Mouse (Mus musculus): ENCODE measurements around the gene Mrpl14. TPM values are rescaled to one million over a fixed set of nuclear protein-coding genes. Genes with fewer than 3 reads are reported as not detected.
A peak's percentile ranks its signal among the peaks of the same experiment; 100 is the strongest.

The Mrpl14 gene
- polyA plus RNA-seq, 1 experiment from 2014 or later: 154 TPM

DNA sequence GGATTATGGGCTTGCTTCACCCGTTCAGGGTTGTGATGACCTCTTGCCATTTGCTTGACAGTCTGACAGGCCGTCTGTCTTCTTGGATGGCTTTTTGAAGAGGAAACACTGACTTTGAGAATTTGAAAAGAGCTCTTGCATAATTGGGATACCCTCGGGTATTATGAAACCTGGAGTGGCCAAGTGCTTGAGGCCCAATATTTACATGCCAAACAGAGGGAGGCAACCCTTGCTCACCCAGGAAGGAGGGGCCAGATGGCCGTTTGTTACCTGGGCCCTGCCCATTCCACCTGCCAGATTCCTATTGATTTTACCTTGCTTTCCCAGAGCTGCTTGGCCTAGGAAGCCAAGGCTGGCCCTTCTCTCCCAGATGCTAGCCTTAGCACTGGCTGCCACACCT is 16.1 kb downstream of the Mrpl14 start:
- DNase-seq (ENCODE audit: low spot score) (no peak), ATAC-seq (ENCODE audit: insufficient number of reproducible peaks, low FRiP score, low TSS enrichment, low read depth) (no peak)
- H3K27me3 ChIP-seq (ENCODE audit: control insufficient read depth, insufficient read depth, low read length): no peaks in the 10 kb centered on the region
- H3K36me3 ChIP-seq (ENCODE audit: control insufficient read depth, insufficient read depth, low read length): no peaks in the 10 kb centered on the region
- no peaks in the 10 kb centered on the region for H3K4me1 ChIP-seq (ENCODE audit: control insufficient read depth, insufficient read depth, low read length)
- no peak overlapping the region for H3K4me2 ChIP-seq (ENCODE audit: low read depth, severe bottlenecking)
- no peaks in the 10 kb centered on the region for H3K9me3 ChIP-seq (ENCODE audit: control insufficient read depth, low read length)
- 49% methylated on average over 4 of the region's 4 CpGs for WGBS
- H3K9ac ChIP-seq (ENCODE audit: low read length): no peak overlapping the region
- H3K27ac ChIP-seq (replicated peaks; ENCODE audit: low read depth, low read length): no peak overlapping the region
- H3K4me3 ChIP-seq (ENCODE audit: low read depth, low read length): no peak overlapping the region

DNA sequence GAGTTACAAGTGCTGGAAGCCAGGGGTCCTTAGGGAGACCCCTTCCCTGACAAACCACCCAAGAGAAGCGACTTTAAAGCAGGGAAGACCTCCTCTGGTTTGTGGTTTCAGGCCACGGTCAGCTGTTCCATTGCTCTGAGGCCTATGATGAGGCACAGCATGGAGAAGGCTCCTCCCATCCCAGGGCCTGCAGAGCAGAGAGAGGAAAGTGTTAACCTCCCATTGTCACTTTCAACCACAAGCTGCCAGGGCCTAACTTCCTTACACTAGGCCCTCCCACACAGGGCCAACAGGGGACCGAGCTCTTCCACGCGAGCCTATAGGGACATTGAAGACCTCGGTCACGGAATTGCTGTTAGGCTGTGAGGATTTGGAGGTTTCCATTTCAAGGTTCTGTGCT is 17.1 kb downstream of the Mrpl14 start:
- Histone ChIP-seq H3K9ac (ENCODE audit: low read length) (no peak overlapping the region), H3K36me3 (ENCODE audit: control insufficient read depth, insufficient read depth, low read length) (no peaks in the 10 kb centered on the region), H3K4me1 (ENCODE audit: control insufficient read depth, insufficient read depth, low read length) (no peaks in the 10 kb centered on the region), H3K9me3 (ENCODE audit: control insufficient read depth, low read length) (no peaks in the 10 kb centered on the region), H3K27ac (replicated peaks; ENCODE audit: low read depth, low read length) (no peak overlapping the region), H3K4me2 (ENCODE audit: low read depth, severe bottlenecking) (no peak overlapping the region), H3K27me3 (ENCODE audit: control insufficient read depth, insufficient read depth, low read length) (no peaks in the 10 kb centered on the region), H3K4me3 (ENCODE audit: low read depth, low read length) (no peak overlapping the region)
- DNase-seq (ENCODE audit: low spot score) (no peak), ATAC-seq (ENCODE audit: insufficient number of reproducible peaks, low FRiP score, low TSS enrichment, low read depth) (no peak)
- WGBS: 56% methylated on average over 7 of the region's 7 CpGs

DNA sequence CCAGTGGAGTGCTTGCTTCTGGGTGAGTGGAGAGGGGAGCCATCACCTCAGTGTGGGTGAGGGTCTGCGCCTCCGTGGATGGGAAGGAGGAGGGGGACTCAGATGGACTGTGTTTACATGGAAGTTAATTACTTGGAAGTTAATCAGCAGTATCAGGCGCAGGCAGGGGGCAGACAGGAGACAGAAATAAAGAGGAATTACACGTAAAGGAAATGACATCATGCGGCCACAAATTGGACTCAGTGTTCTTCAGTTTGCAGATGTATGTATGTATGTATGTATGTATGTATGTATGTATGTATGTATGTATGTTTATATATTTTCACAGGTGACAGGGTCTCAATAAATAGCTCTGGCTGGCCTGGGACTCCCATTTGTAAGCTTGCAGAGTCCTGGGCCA is 20.7 kb downstream of the Mrpl14 start:
- 0 out of 2 replicates have a peak, but pooled peaks cover 3% of the 10 kb centered on the region for H3K4me1 ChIP-seq (ENCODE audit: control insufficient read depth, insufficient read depth, low read length)
- H3K4me3 ChIP-seq (ENCODE audit: low read depth, low read length): no peak overlapping the region
- no peak for DNase-seq (ENCODE audit: low spot score)
- no peak overlapping the region for H3K27ac ChIP-seq (replicated peaks; ENCODE audit: low read depth, low read length)
- no peaks in the 10 kb centered on the region for H3K27me3 ChIP-seq (ENCODE audit: control insufficient read depth, insufficient read depth, low read length)
- no peak overlapping the region for H3K4me2 ChIP-seq (ENCODE audit: low read depth, severe bottlenecking)
- ATAC-seq (ENCODE audit: insufficient number of reproducible peaks, low FRiP score, low TSS enrichment, low read depth): no peak
- H3K36me3 ChIP-seq (ENCODE audit: control insufficient read depth, insufficient read depth, low read length): no peaks in the 10 kb centered on the region
- no peak overlapping the region for H3K9ac ChIP-seq (ENCODE audit: low read length)
- WGBS: 69% methylated on average over 5 of the region's 5 CpGs
- no peaks in the 10 kb centered on the region for H3K9me3 ChIP-seq (ENCODE audit: control insufficient read depth, low read length)

DNA sequence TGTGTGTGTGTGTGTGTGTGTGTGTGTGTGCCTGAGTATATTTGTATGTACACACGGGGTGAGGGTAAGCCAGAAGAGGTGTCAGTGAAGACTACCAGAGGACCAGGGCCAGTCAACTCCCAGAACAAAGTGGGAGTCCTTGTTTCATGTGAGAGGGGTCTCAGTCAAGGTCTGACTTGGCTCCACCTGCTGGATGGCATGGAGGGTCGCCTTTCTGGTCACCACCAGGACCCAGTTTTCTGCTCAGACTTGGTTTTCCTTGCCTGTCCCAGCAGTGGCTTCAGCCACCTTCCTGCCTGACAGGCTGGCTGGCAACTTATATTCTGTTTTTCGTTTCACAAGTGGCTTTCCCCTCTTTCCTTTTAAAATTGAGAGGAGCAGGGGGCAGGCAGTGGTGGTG is 21.3 kb downstream of the Mrpl14 start:
- WGBS: 28% methylated on average over 3 of the region's 3 CpGs
- Histone ChIP-seq H3K9me3 (ENCODE audit: control insufficient read depth, low read length) (no peaks in the 10 kb centered on the region), H3K36me3 (ENCODE audit: control insufficient read depth, insufficient read depth, low read length) (no peaks in the 10 kb centered on the region), H3K9ac (ENCODE audit: low read length) (no peak overlapping the region), H3K27me3 (ENCODE audit: control insufficient read depth, insufficient read depth, low read length) (no peaks in the 10 kb centered on the region), H3K27ac (replicated peaks; ENCODE audit: low read depth, low read length) (no peak overlapping the region), H3K4me2 (ENCODE audit: low read depth, severe bottlenecking) (no peak overlapping the region), H3K4me1 (ENCODE audit: control insufficient read depth, insufficient read depth, low read length) (0 out of 2 replicates have a peak, but pooled peaks cover 3% of the 10 kb centered on the region), H3K4me3 (ENCODE audit: low read depth, low read length) (no peak overlapping the region)
- ATAC-seq (ENCODE audit: insufficient number of reproducible peaks, low FRiP score, low TSS enrichment, low read depth): no peak
- DNase-seq (ENCODE audit: low spot score): peak; percentile 45

DNA sequence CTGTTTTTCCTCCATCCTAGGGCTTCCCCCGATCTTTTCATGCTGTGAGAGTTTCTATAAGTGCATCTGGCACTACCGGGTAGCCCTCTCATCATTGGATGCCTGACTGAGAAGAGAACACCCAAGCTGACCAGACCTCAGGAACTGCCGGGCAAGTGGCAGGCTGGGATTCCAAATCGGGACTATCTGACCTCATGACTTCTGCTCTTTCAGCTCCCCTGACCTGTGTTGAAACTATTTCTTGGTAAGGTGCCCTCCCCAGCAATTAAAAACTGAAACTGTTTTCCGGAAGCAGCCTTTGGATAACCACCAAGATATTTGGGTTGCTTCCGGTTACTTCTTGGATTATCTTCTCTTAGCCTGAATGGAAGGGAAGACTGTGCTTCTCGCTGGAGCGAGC is 22.1 kb downstream of the Mrpl14 start:
- H3K4me3 ChIP-seq (ENCODE audit: low read depth, low read length): no peak overlapping the region
- no peaks in the 10 kb centered on the region for H3K36me3 ChIP-seq (ENCODE audit: control insufficient read depth, insufficient read depth, low read length)
- no peaks in the 10 kb centered on the region for H3K27me3 ChIP-seq (ENCODE audit: control insufficient read depth, insufficient read depth, low read length)
- DNase-seq (ENCODE audit: low spot score): no peak
- no peak for ATAC-seq (ENCODE audit: insufficient number of reproducible peaks, low FRiP score, low TSS enrichment, low read depth)
- H3K27ac ChIP-seq (replicated peaks; ENCODE audit: low read depth, low read length): no peak overlapping the region
- H3K9ac ChIP-seq (ENCODE audit: low read length): no peak overlapping the region
- 0 out of 2 replicates have a peak, but pooled peaks cover 3% of the 10 kb centered on the region for H3K4me1 ChIP-seq (ENCODE audit: control insufficient read depth, insufficient read depth, low read length)
- H3K4me2 ChIP-seq (ENCODE audit: low read depth, severe bottlenecking): no peak overlapping the region
- WGBS: 83% methylated on average over 8 of the region's 8 CpGs
- no peaks in the 10 kb centered on the region for H3K9me3 ChIP-seq (ENCODE audit: control insufficient read depth, low read length)

DNA sequence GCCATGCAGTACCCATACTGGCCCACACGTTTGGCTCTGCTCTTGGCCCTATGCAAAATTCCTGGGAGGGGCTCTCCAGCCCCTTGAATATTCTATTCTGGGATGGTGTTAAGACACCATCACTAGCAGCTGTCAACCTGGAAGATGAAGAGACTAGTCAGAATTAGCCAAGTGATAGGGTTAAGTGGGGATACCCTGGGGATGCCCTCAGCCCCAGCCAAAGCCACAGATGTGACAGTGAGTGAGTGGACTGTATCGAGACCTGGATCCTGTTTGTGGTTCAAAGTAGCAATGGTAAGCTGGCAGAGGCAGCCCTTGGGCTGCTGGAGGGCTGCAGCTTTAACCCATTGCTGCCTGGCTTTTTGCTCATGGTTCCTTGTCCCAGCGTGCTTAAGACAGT is 23.7 kb downstream of the Mrpl14 start:
- no peak overlapping the region for H3K4me3 ChIP-seq (ENCODE audit: low read depth, low read length)
- no peaks in the 10 kb centered on the region for H3K36me3 ChIP-seq (ENCODE audit: control insufficient read depth, insufficient read depth, low read length)
- no peaks in the 10 kb centered on the region for H3K9me3 ChIP-seq (ENCODE audit: control insufficient read depth, low read length)
- H3K9ac ChIP-seq (ENCODE audit: low read length): no peak overlapping the region
- 39% methylated on average over 3 of the region's 3 CpGs for WGBS
- H3K4me1 ChIP-seq (ENCODE audit: control insufficient read depth, insufficient read depth, low read length): 0 out of 2 replicates have a peak, but pooled peaks cover 3% of the 10 kb centered on the region
- no peak overlapping the region for H3K4me2 ChIP-seq (ENCODE audit: low read depth, severe bottlenecking)
- H3K27ac ChIP-seq (replicated peaks; ENCODE audit: low read depth, low read length): no peak overlapping the region
- H3K27me3 ChIP-seq (ENCODE audit: control insufficient read depth, insufficient read depth, low read length): no peaks in the 10 kb centered on the region
- DNase-seq (ENCODE audit: low spot score) (no peak), ATAC-seq (ENCODE audit: insufficient number of reproducible peaks, low FRiP score, low TSS enrichment, low read depth) (no peak)

GRCm38 (mm10) chr17:45710407-45710806 is 24.3 kb downstream of the Mrpl14 start:
- ATAC-seq (ENCODE audit: insufficient number of reproducible peaks, low FRiP score, low TSS enrichment, low read depth): no peak
- Histone ChIP-seq H3K9me3 (ENCODE audit: control insufficient read depth, low read length) (no peaks in the 10 kb centered on the region), H3K4me2 (ENCODE audit: low read depth, severe bottlenecking) (no peak overlapping the region), H3K27ac (replicated peaks; ENCODE audit: low read depth, low read length) (no peak overlapping the region), H3K4me1 (ENCODE audit: control insufficient read depth, insufficient read depth, low read length) (0 out of 2 replicates have a peak, but pooled peaks cover 3% of the 10 kb centered on the region), H3K4me3 (ENCODE audit: low read depth, low read length) (no peak overlapping the region), H3K27me3 (ENCODE audit: control insufficient read depth, insufficient read depth, low read length) (no peaks in the 10 kb centered on the region), H3K9ac (ENCODE audit: low read length) (no peak overlapping the region), H3K36me3 (ENCODE audit: control insufficient read depth, insufficient read depth, low read length) (no peaks in the 10 kb centered on the region)
- no peak for DNase-seq (ENCODE audit: low spot score)
- 76% methylated on average over 8 of the region's 8 CpGs for WGBS

DNA sequence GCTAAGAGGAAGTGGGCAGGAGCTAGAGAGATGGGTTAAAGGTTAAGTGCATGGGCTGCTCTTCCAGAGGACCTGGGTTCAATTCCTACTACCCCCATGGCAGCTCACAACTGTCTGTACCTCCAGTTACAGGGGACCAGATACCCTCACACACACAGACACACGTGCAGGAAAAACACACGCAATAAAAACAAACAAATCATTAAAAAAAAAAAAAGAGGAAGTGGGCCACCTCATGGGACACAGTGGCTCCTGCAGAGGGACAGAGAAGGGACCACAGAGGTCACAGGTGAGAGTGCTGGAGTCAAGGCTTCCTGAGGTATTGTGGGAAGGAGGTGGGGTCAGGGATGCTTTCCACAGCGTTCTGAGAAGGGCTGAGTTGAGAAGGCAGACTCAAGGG is 25.4 kb downstream of the Mrpl14 start:
- Histone ChIP-seq H3K27ac (replicated peaks; ENCODE audit: low read depth, low read length) (no peak overlapping the region), H3K4me1 (ENCODE audit: control insufficient read depth, insufficient read depth, low read length) (0 out of 2 replicates have a peak, but pooled peaks cover 3% of the 10 kb centered on the region), H3K9ac (ENCODE audit: low read length) (no peak overlapping the region), H3K4me2 (ENCODE audit: low read depth, severe bottlenecking) (no peak overlapping the region), H3K9me3 (ENCODE audit: control insufficient read depth, low read length) (no peaks in the 10 kb centered on the region), H3K4me3 (ENCODE audit: low read depth, low read length) (no peak overlapping the region), H3K27me3 (ENCODE audit: control insufficient read depth, insufficient read depth, low read length) (no peaks in the 10 kb centered on the region), H3K36me3 (ENCODE audit: control insufficient read depth, insufficient read depth, low read length) (no peaks in the 10 kb centered on the region)
- ATAC-seq (ENCODE audit: insufficient number of reproducible peaks, low FRiP score, low TSS enrichment, low read depth) (no peak), DNase-seq (ENCODE audit: low spot score) (no peak)
- 60% methylated on average over 3 of the region's 3 CpGs for WGBS

DNA sequence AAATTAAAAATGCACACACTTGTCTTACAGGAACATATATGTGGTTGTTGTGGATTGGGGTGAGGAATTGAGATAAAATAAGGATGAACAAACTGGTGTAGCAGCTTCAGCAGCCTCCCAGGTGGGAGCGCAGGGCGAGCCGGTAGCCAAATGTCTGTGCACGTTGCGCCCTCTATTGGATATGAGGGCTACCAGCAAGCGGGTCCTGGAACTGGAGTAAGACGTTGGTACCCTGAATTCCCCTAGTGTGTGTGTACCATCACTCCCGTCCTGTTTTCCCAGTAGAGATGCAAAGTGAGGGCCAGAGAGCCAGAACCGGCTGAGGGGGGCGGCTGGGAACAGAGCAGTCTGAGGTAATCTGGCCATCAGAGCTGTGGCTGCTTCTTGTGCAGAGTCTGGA is 32.2 kb downstream of the Mrpl14 start:
- Histone ChIP-seq H3K4me3 (ENCODE audit: low read depth, low read length) (no peak overlapping the region), H3K4me1 (ENCODE audit: control insufficient read depth, insufficient read depth, low read length) (no peaks in the 10 kb centered on the region), H3K36me3 (ENCODE audit: control insufficient read depth, insufficient read depth, low read length) (no peaks in the 10 kb centered on the region), H3K27ac (replicated peaks; ENCODE audit: low read depth, low read length) (no peak overlapping the region), H3K9ac (ENCODE audit: low read length) (no peak overlapping the region), H3K9me3 (ENCODE audit: control insufficient read depth, low read length) (no peaks in the 10 kb centered on the region), H3K4me2 (ENCODE audit: low read depth, severe bottlenecking) (no peak overlapping the region), H3K27me3 (ENCODE audit: control insufficient read depth, insufficient read depth, low read length) (no peaks in the 10 kb centered on the region)
- WGBS: 11% methylated on average over 10 of the region's 10 CpGs
- DNase-seq (ENCODE audit: low spot score) (peak; percentile 73), ATAC-seq (ENCODE audit: insufficient number of reproducible peaks, low FRiP score, low TSS enrichment, low read depth) (no peak)

Measured in limb, embryonic 11.5 days (tissue).